Mouse (Mus musculus) neural tube, embryonic 15.5 days (tissue): Measurements from ENCODE around the gene Slc12a5. TPM values are rescaled to one million over a fixed set of nuclear protein-coding genes. Genes with fewer than 3 reads are reported as not detected.

Experiments used
- ATAC-seq: fragments of 200-750 bp; cut with Nextera tagmentation; 2 replicates; pipeline ENCODE4 v1.8.0; 2017; ENCODE audit warnings: mild to moderate bottlenecking, moderate TSS enrichment, moderate library complexity; ENCODE audit not compliant: low FRiP score
- H3K27ac ChIP-seq: fragments of 300-500 bp; sonication (generic); replicated peaks from 2 replicates; pipeline ENCODE4 v1.5.1; 2015; ENCODE audit warnings: mild to moderate bottlenecking, inconsistent platforms
- H3K27me3 ChIP-seq: fragments of 300-500 bp; sonication (generic); replicated peaks from 2 replicates; pipeline ENCODE4 v1.6.1; 2015; ENCODE audit warnings: inconsistent platforms
- H3K36me3 ChIP-seq: fragments of 300-500 bp; sonication (generic); 2 replicates; pipeline ENCODE4 v1.6.1; 2015; ENCODE audit warnings: inconsistent platforms
- H3K4me1 ChIP-seq: fragments of 300-500 bp; sonication (generic); 2 replicates; pipeline ENCODE4 v1.6.1; 2015; ENCODE audit warnings: inconsistent platforms
- H3K4me2 ChIP-seq: fragments of 300-500 bp; sonication (generic); 2 replicates; pipeline ENCODE4 v1.6.1; 2015; ENCODE audit warnings: inconsistent platforms, mild to moderate bottlenecking, moderate library complexity
- H3K4me3 ChIP-seq: fragments of 300-500 bp; sonication (generic); replicated peaks from 2 replicates; pipeline ENCODE4 v1.5.1; 2015; ENCODE audit warnings: mild to moderate bottlenecking, inconsistent platforms
- H3K9ac ChIP-seq: fragments of 300-500 bp; sonication (generic); replicated peaks from 2 replicates; pipeline ENCODE4 v1.6.1; 2015; ENCODE audit warnings: mild to moderate bottlenecking, inconsistent platforms
- H3K9me3 ChIP-seq: fragments of 300-500 bp; sonication (generic); replicated peaks from 2 replicates; pipeline ENCODE4 v1.6.1; 2016; ENCODE audit warnings: inconsistent platforms
- WGBS: fragments of 180-500 bp; shearing (Covaris S2); methylation state at CpG from one replicate; pipeline ENCODE4 v1.1.7; 2015; ENCODE audit warnings: mixed read lengths; 5-methylcytosine and 5-hydroxymethylcytosine counted together
- polyA plus RNA-seq: library from polyadenylated mRNA; unstranded; fragments of >200 nt; fragmentation: Nextera tagmentation; extraction: Ambion mirVana; gene quantifications from 2 replicates; pipeline ENCODE4 v1.2.1, GENCODE M21; 2015

The Slc12a5 gene
- polyA plus RNA-seq, 1 experiment from 2014 or later: 61.8 TPM

GRCm38 (mm10) chr2:164964981-164965380 lies 4.4 kb downstream of the Slc12a5 start:
- 76% methylated on average over 1 of the region's 1 CpGs for WGBS
- no peak overlapping the region for H3K4me3 ChIP-seq
- ATAC-seq: no peak

DNA sequence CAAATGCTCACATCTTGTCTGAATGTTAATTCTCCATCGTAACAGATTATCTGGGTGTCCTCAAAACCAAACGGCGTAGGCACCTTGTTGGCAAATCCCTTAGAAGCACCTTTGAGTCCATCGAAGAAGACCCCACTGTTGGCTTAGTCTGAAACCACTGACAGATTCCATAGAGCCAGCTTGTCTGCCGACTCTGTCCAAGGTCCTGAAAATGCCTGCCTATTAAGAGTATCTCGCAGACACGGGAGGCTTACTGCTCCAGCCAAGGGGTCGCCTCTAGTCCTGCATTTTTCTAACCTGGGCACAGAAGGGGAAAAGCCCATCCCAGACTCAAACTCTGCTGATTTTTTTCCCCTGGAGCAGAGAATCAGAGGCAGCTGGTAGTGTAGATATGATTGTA lies 5.8 kb downstream of the Slc12a5 start:
- no peak overlapping the region for H3K9ac ChIP-seq
- ATAC-seq: no peak
- H3K4me1 ChIP-seq: peaks cover 84% of the 10 kb centered on the region
- H3K36me3 ChIP-seq: no peaks in the 10 kb centered on the region
- WGBS: 27% methylated on average over 8 of the region's 8 CpGs
- no peak overlapping the region for H3K27ac ChIP-seq
- H3K27me3 ChIP-seq: peaks cover 25% of the 10 kb centered on the region
- H3K4me2 ChIP-seq: no peak overlapping the region
- H3K4me3 ChIP-seq: no peak overlapping the region
- H3K9me3 ChIP-seq: no peaks in the 10 kb centered on the region

More at GRCm38 (mm10) chr2:164964981-164965380, 4.4 kb downstream of the Slc12a5 start:
- H3K9ac ChIP-seq: no peak overlapping the region
- H3K4me2 ChIP-seq: peak overlapping the region; percentile 52
- no peaks in the 10 kb centered on the region for H3K9me3 ChIP-seq
- peaks cover 80% of the 10 kb centered on the region for H3K4me1 ChIP-seq
- H3K27me3 ChIP-seq: peaks cover 21% of the 10 kb centered on the region
- H3K27ac ChIP-seq: peak overlapping the region; percentile 87
- no peaks in the 10 kb centered on the region for H3K36me3 ChIP-seq

DNA sequence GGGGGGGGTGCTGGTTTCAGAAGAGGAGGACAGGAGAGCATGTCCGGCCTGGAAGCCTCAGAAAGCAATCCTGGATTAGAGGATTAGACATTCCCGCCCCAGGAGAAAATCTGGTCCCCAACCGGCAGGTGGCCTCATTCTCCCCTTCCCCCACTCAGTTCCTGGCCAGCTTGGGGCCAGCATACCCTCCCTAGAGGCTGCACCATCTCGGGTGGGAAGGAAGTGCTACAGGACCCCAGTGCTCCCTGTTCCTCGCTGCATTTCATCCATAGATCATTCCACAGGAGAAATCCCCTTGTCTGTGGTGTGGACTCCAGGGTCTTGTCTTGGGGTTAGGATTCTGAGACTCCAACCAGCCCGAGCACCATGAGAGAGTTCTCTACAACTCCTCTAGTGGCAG lies 6.6 kb downstream of the Slc12a5 start:
- Histone ChIP-seq H3K4me2 (peak overlapping the region; percentile 78), H3K27me3 (peaks cover 28% of the 10 kb centered on the region), H3K4me1 (peaks cover 84% of the 10 kb centered on the region), H3K9ac (0 out of 2 replicates have a peak overlapping the region, but pooled peaks have one; percentile 81), H3K36me3 (no peaks in the 10 kb centered on the region), H3K9me3 (no peaks in the 10 kb centered on the region), H3K4me3 (peak overlapping the region; percentile 68), H3K27ac (peak overlapping the region; percentile 92)
- WGBS: 17% methylated on average over 6 of the region's 6 CpGs
- no peak for ATAC-seq

- no peaks in the 10 kb centered on the region for H3K36me3 ChIP-seq
- peak overlapping the region; percentile 78 for H3K4me2 ChIP-seq
- peak overlapping the region; percentile 92 for H3K27ac ChIP-seq
- H3K4me1 ChIP-seq: peaks cover 79% of the 10 kb centered on the region
- peak; percentile 83 for ATAC-seq
- WGBS: under 1% methylated on average over 64 of the region's 65 CpGs
- H3K27me3 ChIP-seq: peaks cover 30% of the 10 kb centered on the region
- H3K9me3 ChIP-seq: no peaks in the 10 kb centered on the region
- peak overlapping the region; percentile 68 for H3K4me3 ChIP-seq
- peak overlapping the region; percentile 81 for H3K9ac ChIP-seq
Measured at GRCm38 (mm10) chr2:164967761-164968440, 7.3 kb downstream of the Slc12a5 start.

- Histone ChIP-seq H3K27me3 (peaks cover 36% of the 10 kb centered on the region), H3K4me1 (peaks cover 73% of the 10 kb centered on the region), H3K4me3 (peak overlapping the region; percentile 68), H3K9me3 (no peaks in the 10 kb centered on the region), H3K36me3 (no peaks in the 10 kb centered on the region), H3K9ac (peak overlapping the region; percentile 81), H3K27ac (peak overlapping the region; percentile 92), H3K4me2 (peak overlapping the region; percentile 78)
- peak; percentile 26 for ATAC-seq
- under 1% methylated on average over 27 of the region's 29 CpGs for WGBS
Measured at GRCm38 (mm10) chr2:164968451-164968851, 7.8 kb downstream of the Slc12a5 start.

- peak overlapping the region; percentile 68 for H3K4me3 ChIP-seq
- H3K9me3 ChIP-seq: no peaks in the 10 kb centered on the region
- peak overlapping the region; percentile 92 for H3K27ac ChIP-seq
- peak overlapping the region; percentile 81 for H3K9ac ChIP-seq
- under 1% methylated on average over 21 of the region's 21 CpGs for WGBS
- H3K4me2 ChIP-seq: peak overlapping the region; percentile 78
- H3K4me1 ChIP-seq: peaks cover 65% of the 10 kb centered on the region
- peaks cover 38% of the 10 kb centered on the region for H3K27me3 ChIP-seq
- H3K36me3 ChIP-seq: no peaks in the 10 kb centered on the region
- no peak for ATAC-seq
Measured at GRCm38 (mm10) chr2:164969348-164969781, 8.8 kb downstream of the Slc12a5 start.

GRCm38 (mm10) chr2:164970631-164971196 lies 10.1 kb downstream of the Slc12a5 start:
- H3K36me3 ChIP-seq: no peaks in the 10 kb centered on the region
- under 1% methylated on average over 42 of the region's 42 CpGs for WGBS
- H3K4me2 ChIP-seq: peak overlapping the region; percentile 78
- H3K9ac ChIP-seq: peak overlapping the region; percentile 81
- no peak for ATAC-seq
- peak overlapping the region; percentile 28; the same call in 1 of the 2 replicates for H3K27ac ChIP-seq
- H3K27me3 ChIP-seq: peaks cover 38% of the 10 kb centered on the region
- H3K4me1 ChIP-seq: peaks cover 54% of the 10 kb centered on the region
- H3K9me3 ChIP-seq: no peaks in the 10 kb centered on the region
- peak overlapping the region; percentile 68 for H3K4me3 ChIP-seq

GRCm38 (mm10) chr2:164972646-164973045 lies 12.0 kb downstream of the Slc12a5 start:
- Histone ChIP-seq H3K9ac (no peak overlapping the region), H3K4me1 (peaks cover 59% of the 10 kb centered on the region), H3K27me3 (peaks cover 30% of the 10 kb centered on the region), H3K9me3 (no peaks in the 10 kb centered on the region), H3K36me3 (no peaks in the 10 kb centered on the region), H3K4me2 (no peak overlapping the region), H3K4me3 (no peak overlapping the region), H3K27ac (no peak overlapping the region)
- 79% methylated on average over 5 of the region's 5 CpGs for WGBS
- ATAC-seq: no peak

DNA sequence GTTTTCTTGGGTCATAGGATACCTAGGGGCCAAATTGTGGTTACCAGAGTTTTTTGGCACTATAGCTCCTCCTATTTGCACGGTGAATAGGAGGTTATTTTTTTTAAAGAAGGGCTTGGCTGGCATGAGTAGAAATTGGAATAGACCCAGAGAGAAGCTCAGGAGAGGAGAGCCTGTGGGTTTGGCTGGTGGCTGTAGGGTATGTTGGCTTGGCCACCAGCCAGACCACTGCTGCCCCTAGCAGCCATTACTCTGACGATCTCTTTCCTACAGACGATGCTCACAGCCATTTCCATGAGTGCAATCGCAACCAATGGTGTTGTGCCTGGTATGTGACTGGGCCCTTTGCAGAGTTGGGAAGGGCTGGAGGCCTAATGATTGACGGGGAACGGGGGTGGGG lies 15.0 kb downstream of the Slc12a5 start:
- no peak overlapping the region for H3K9ac ChIP-seq
- peaks cover 17% of the 10 kb centered on the region; the same call in 1 of the 2 replicates for H3K27me3 ChIP-seq
- no peak overlapping the region for H3K27ac ChIP-seq
- H3K36me3 ChIP-seq: peaks cover 8% of the 10 kb centered on the region
- 54% methylated on average over 6 of the region's 6 CpGs for WGBS
- ATAC-seq: no peak
- H3K4me2 ChIP-seq: no peak overlapping the region
- peaks cover 31% of the 10 kb centered on the region for H3K4me1 ChIP-seq
- H3K4me3 ChIP-seq: no peak overlapping the region
- no peaks in the 10 kb centered on the region for H3K9me3 ChIP-seq

GRCm38 (mm10) chr2:164979749-164980148 lies 19.1 kb downstream of the Slc12a5 start:
- ATAC-seq: no peak
- Histone ChIP-seq H3K27me3 (no peaks in the 10 kb centered on the region), H3K4me2 (no peak overlapping the region), H3K9me3 (no peaks in the 10 kb centered on the region), H3K36me3 (peaks cover 26% of the 10 kb centered on the region), H3K27ac (no peak overlapping the region), H3K4me1 (peaks cover 14% of the 10 kb centered on the region; the same call in 1 of the 2 replicates), H3K4me3 (no peak overlapping the region), H3K9ac (no peak overlapping the region)
- 19% methylated on average over 7 of the region's 7 CpGs for WGBS

DNA sequence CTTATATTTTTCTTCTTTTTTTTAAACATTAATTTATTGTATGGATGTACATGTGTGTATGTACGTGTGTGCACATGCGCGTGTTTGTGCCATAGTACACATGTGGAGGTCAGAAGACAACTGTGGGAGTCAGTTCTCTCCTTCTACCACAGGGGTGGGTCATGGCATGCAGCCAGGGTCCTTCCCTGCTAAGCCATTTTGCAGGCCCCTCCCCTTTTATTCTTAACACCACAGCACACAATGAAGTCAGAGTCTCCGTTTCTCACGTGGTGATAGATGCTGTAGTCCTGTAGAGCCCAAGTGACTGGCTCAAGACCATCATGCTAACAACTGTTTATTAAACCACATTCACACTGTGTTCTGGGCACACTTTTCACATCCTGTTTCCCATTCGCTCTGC lies 25.4 kb downstream of the Slc12a5 start:
- H3K9me3 ChIP-seq: no peaks in the 10 kb centered on the region
- H3K4me3 ChIP-seq: no peak overlapping the region
- H3K36me3 ChIP-seq: peaks cover 41% of the 10 kb centered on the region
- no peak overlapping the region for H3K27ac ChIP-seq
- H3K27me3 ChIP-seq: no peaks in the 10 kb centered on the region
- H3K4me2 ChIP-seq: no peak overlapping the region
- H3K4me1 ChIP-seq: no peaks in the 10 kb centered on the region
- ATAC-seq: no peak
- 77% methylated on average over 6 of the region's 6 CpGs for WGBS
- H3K9ac ChIP-seq: no peak overlapping the region
